Mouse (Mus musculus) megakaryocyte progenitor cell, adult 5-6 weeks (primary cell): ENCODE data around the gene Gm3127. TPM values are rescaled to one million over a fixed set of nuclear protein-coding genes. Genes with fewer than 3 reads are reported as not detected.
"Not testable (repeated sequence)": the region's sequence is repeated elsewhere in the genome, so short reads cannot be mapped to it uniquely, and the experiment has no call there.

Experiments
- ATAC-seq: replicated peaks from 2 replicates; pipeline ENCODE4 v1.8.0; 2016; ENCODE audit warnings: mild to moderate bottlenecking, moderate TSS enrichment, inconsistent platforms; ENCODE audit not compliant: poor library complexity
- total RNA-seq, 2 experiments: library from RNA; stranded (forward) in 1 of 2; stranded (reverse) in 1 of 2; fragments of 157-497, 149-512 nt in 1 of 2; fragments of 200-1000 nt in 1 of 2; gene quantifications; 2 replicates each; pipeline versions ENCODE4 v1.2.3 to v1.2.4; 2015 to 2017

Gene Gm3127
- not detected in 2 replicates for total RNA-seq (2015)
- total RNA-seq (2017): not detected in 2 replicates

DNA sequence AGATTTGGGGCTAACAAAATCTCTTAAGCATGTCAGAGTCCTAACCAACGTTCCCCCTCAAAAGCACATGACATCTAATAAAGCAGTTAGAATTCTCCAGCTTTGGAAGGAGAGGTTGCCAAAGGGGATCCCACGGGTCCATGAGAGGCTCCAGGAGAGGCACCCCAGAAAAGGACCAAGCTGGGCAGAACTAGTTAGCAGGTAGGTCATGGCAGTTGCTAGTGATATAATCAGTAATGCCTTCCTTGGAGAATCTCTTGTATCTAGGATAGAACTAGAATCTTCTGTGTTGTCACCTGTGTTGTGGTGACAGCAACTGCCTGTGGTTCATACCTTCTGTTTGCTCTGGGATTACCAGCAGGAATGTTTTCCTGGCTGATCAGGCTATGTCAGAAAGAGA lies at the start of gene Gm3127:
Gene Gm3127, plus strand, starts transcription at position 301 of the 400 bp plus-strand sequence.
- ATAC-seq: not testable (repeated sequence)

- not testable (repeated sequence) for ATAC-seq
These were observed 23.2 kb upstream of the Gm3127 start for GRCm38 (mm10) chr14:4141646-4142045.

DNA sequence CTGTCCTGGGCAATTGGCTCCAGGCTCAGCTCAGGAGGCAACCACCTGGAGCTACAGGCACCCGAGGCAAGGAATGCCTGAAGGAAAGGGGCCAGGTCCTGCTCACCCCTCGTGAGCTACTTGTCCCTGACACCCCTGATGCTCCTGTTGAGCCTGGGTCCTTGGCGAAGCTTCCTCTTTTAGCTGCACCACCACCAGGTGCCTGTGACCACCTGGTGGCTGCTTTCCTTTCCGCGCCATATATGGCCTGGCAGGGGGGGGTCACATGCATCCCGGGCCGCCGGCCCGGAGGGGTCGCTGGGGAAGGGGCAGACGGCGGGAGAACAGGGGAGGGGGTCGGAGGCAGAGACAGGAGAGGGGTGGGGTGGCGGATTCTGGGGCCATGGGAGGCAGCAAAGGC lies 17.2 kb downstream of the Gm3127 start:
- ATAC-seq: not testable (repeated sequence)

- not testable (repeated sequence) for ATAC-seq
These were observed 17.8 kb downstream of the Gm3127 start, which contains the start of gene Gm2974 for GRCm38 (mm10) chr14:4182491-4183210. Gm2974 (plus strand) TSS chr14:4182576.

DNA sequence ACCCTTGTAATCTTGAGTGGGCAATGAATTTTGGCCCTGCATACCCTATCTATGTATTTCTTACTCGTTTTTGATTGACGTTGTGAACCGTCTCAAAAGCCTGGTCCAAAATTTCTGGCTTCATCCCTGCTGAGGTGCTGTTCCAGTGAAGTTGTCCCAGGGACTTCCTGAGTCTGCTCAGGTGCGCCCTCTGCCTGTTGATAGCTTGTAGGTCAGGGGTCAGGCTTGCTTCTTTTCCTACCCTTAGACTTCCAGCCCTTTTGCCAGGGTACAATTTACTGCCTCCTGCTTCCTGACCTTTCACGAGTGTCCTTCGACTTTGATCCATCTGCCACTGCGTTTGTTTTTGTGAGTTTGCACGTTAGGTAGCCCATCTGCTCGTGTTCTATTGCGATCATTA lies 18.5 kb downstream of the Gm3127 start:
- not testable (repeated sequence) for ATAC-seq

Other genes starting within 250 kb of the Gm3127 start
- not detected in 2 replicates for gene Gm3029, start 233.3 kb upstream of the Gm3127 start, total RNA-seq (2015)
- not detected in 2 replicates for gene Gm3029, start 233.3 kb upstream of the Gm3127 start, total RNA-seq (2017)
- gene Gm3095, start 201.5 kb upstream of the Gm3127 start, total RNA-seq (2015): not detected in 2 replicates
- gene Gm3095, start 201.5 kb upstream of the Gm3127 start, total RNA-seq (2017): not detected in 2 replicates
- not detected in 2 replicates for gene Gm3099, start 166.6 kb upstream of the Gm3127 start, total RNA-seq (2015)
- not detected in 2 replicates for gene Gm3099, start 166.6 kb upstream of the Gm3127 start, total RNA-seq (2017)
- gene Gm5796, start 141.1 kb upstream of the Gm3127 start, total RNA-seq (2015): not detected in 2 replicates
- 0.08 TPM in 1 of 2 replicates, not detected in the other for gene Gm5796, start 141.1 kb upstream of the Gm3127 start, total RNA-seq (2017)
- not detected in 2 replicates for gene Gm3115, start 80.9 kb upstream of the Gm3127 start, total RNA-seq (2015)
- not detected in 2 replicates for gene Gm3115, start 80.9 kb upstream of the Gm3127 start, total RNA-seq (2017)
- gene Gm8108, start 54.5 kb upstream of the Gm3127 start, total RNA-seq (2015): not detected in 2 replicates
- not detected in 2 replicates for gene Gm8108, start 54.5 kb upstream of the Gm3127 start, total RNA-seq (2017)
- not detected in 2 replicates for gene Gm2974, start 17.5 kb downstream of the Gm3127 start, total RNA-seq (2015)
- 0.64 TPM in 1 of 2 replicates, not detected in the other for gene Gm2974, start 17.5 kb downstream of the Gm3127 start, total RNA-seq (2017)
- gene Gm3138, start 84.6 kb downstream of the Gm3127 start, total RNA-seq (2015): not detected in 2 replicates
- not detected in 2 replicates for gene Gm3138, start 84.6 kb downstream of the Gm3127 start, total RNA-seq (2017)
- not detected in 2 replicates for gene Gm3149, start 152.3 kb downstream of the Gm3127 start, total RNA-seq (2015)
- not detected in 2 replicates for gene Gm3149, start 152.3 kb downstream of the Gm3127 start, total RNA-seq (2017)
- not detected in 2 replicates for gene 2610042L04Rik, start 169.7 kb downstream of the Gm3127 start, total RNA-seq (2015)
- not detected in 2 replicates for gene 2610042L04Rik, start 169.7 kb downstream of the Gm3127 start, total RNA-seq (2017)
- gene Gm3159, start 232.5 kb downstream of the Gm3127 start, total RNA-seq (2015): not detected in 2 replicates
- not detected in 2 replicates for gene Gm3159, start 232.5 kb downstream of the Gm3127 start, total RNA-seq (2017)